Comparison of ENCODE assay signal across 8 mouse cellular contexts in the genomic region with DNA sequence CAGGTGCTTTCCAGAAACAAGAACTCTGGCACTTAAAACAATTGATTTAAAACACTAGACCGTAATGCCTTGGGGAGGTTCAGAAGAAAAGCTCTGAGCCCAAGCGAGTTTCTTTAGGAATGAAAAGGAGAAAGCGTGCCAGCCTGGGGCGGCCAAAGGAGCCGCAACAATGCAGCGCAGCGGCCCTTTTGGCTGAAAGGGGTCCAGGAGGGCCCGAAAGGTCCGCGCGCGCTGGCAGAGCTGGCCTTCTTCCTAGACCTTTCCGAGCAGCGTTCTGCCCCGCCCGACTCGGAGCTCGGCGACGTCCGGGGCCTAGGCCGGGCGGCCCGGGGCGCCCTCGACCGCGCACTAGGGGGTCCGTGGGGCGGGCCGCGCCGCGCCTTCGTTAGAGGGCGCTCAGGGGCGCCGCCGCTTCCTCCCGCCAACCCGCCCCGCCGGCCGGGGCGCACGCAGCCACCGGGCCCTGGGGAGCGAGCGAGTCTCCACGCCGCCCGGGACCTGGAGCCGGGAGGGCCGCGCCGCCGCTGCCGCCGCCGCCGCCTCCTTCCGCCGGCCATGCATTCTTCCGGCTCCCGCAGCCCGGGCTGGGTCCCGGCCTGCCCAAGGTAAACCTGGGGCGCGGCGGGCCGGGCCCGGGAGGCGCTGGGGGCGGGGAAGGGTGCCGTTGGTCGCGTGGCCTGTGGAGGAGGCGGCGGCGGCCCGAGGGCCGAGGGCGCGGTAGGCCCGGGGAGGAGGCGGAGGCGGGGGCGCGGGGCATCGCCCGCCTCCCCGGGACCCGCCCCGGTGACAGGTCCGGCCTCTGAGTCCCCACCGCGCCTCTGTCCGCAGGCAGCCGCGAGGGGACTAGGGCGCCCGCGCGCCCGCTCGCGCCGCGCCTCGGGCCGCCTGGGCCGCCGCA. TPM values are rescaled to one million over a fixed set of nuclear protein-coding genes. Genes with fewer than 3 reads are reported as not detected.
DNase-seq lines count a peak whose midpoint lies in the region; ATAC-seq and TF ChIP-seq lines count a peak whose summit lies in the region.

A gene (plus strand): TSS at position 234 of the 898 bp plus-strand sequence.

- no peaks in the 10 kb centered on the region for H3K9me3 ChIP-seq in limb, embryonic 11.5 days (ENCODE audit: control insufficient read depth, low read length)
- no peaks in the 10 kb centered on the region for H3K9me3 ChIP-seq in midbrain, embryonic 12.5 days

- no peak; the same call in 1 of the 2 replicates for TF ChIP-seq POLR2A in small intestine, adult 2 months (IDR thresholded peaks at IDR 0.05; ENCODE audit: low read depth, low read length)

- no peaks in the 10 kb centered on the region for H3K27me3 ChIP-seq in limb, embryonic 11.5 days (ENCODE audit: control insufficient read depth, insufficient read depth, low read length)
- no peaks in the 10 kb centered on the region for H3K27me3 ChIP-seq in midbrain, embryonic 12.5 days
- no peaks in the 10 kb centered on the region for H3K27me3 ChIP-seq in small intestine, adult 2 months (ENCODE audit: control insufficient read depth, insufficient read depth, low read length)

- TF ChIP-seq CTCF in small intestine, adult 2 months (IDR thresholded peaks at IDR 0.05; ENCODE audit: extremely low read depth, insufficient read length, insufficient replicate concordance, low read depth, low read length), result no peak

- ATAC-seq in limb, embryonic 11.5 days (ENCODE audit: insufficient number of reproducible peaks, low FRiP score, low TSS enrichment, low read depth), result peak; percentile 84
- ATAC-seq in midbrain, embryonic 12.5 days (ENCODE audit: low FRiP score, low read depth), result peak; percentile 86

- peak; percentile 82 for DNase-seq in adrenal gland, adult 8-10 months
- DNase-seq in embryo, embryonic 9.5 days (ENCODE audit: extremely low spot score), result peak; percentile 75
- DNase-seq in heart, adult 11 months, result peak; percentile 99
- DNase-seq in kidney, adult 11 months, result peak; percentile 87
- peak; percentile 79 for DNase-seq in limb, embryonic 11.5 days (ENCODE audit: low spot score)
- no peak for DNase-seq in c-Kit-positive CD71-positive TER-119-positive erythroid progenitor cells, embryonic 14.5 days (ENCODE audit: low spot score)

- H3K9ac ChIP-seq in limb, embryonic 11.5 days (ENCODE audit: low read length), result peak within 1 kb of the TSS; percentile 94
- H3K9ac ChIP-seq in midbrain, embryonic 12.5 days (replicated peaks), result peak within 1 kb of the TSS; percentile 96

- H3K4me1 ChIP-seq in limb, embryonic 11.5 days (ENCODE audit: control insufficient read depth, insufficient read depth, low read length), result peaks cover 8% of the 10 kb centered on the region
- H3K4me1 ChIP-seq in midbrain, embryonic 12.5 days, result peaks cover 31% of the 10 kb centered on the region
- peaks cover 6% of the 10 kb centered on the region; the same call in 1 of the 2 replicates for H3K4me1 ChIP-seq in small intestine, adult 2 months (ENCODE audit: control insufficient read depth, insufficient read depth, insufficient read length, low read length)

- H3K36me3 ChIP-seq in limb, embryonic 11.5 days (ENCODE audit: control insufficient read depth, insufficient read depth, low read length), result no peaks in the 10 kb centered on the region; the same call in 1 of the 2 replicates
- H3K36me3 ChIP-seq in midbrain, embryonic 12.5 days, result peaks cover 5% of the 10 kb centered on the region; the same call in 1 of the 2 replicates
- peaks cover 14% of the 10 kb centered on the region for H3K36me3 ChIP-seq in small intestine, adult 2 months (ENCODE audit: control insufficient read depth, insufficient read depth, low read length)

- peak within 1 kb of the TSS; percentile 92 for H3K27ac ChIP-seq in limb, embryonic 11.5 days (replicated peaks; ENCODE audit: low read depth, low read length)
- peak within 1 kb of the TSS; percentile 94 for H3K27ac ChIP-seq in midbrain, embryonic 12.5 days (replicated peaks)
- H3K27ac ChIP-seq in small intestine, adult 2 months (ENCODE audit: insufficient read depth, low read depth, low read length), result peak within 1 kb of the TSS; percentile 87

- peak within 1 kb of the TSS; percentile 89 for H3K4me3 ChIP-seq in limb, embryonic 11.5 days (ENCODE audit: low read depth, low read length)
- peak within 1 kb of the TSS; percentile 94 for H3K4me3 ChIP-seq in midbrain, embryonic 12.5 days
- peak within 1 kb of the TSS; percentile 92 for H3K4me3 ChIP-seq in small intestine, adult 2 months (ENCODE audit: low read depth, low read length)

- peak within 1 kb of the TSS; percentile 80 for H3K4me2 ChIP-seq in limb, embryonic 11.5 days (ENCODE audit: low read depth, severe bottlenecking)
- H3K4me2 ChIP-seq in midbrain, embryonic 12.5 days (replicated peaks), result peak within 1 kb of the TSS; percentile 78

- WGBS in limb, embryonic 11.5 days, result under 1% methylated on average over 72 of the region's 113 CpGs
- under 1% methylated on average over 55 of the region's 113 CpGs for WGBS in midbrain, embryonic 12.5 days
- WGBS in small intestine, adult 2 months, result under 1% methylated on average over 73 of the region's 113 CpGs

RNA-seq across cellular contexts. Expression of the gene that starts here (rescaled TPM):
- 100 to 1,000 TPM in 2 of 4 experiments, 10 to 100 TPM in 2; 76.6 to 114 (median 95.5) TPM for total RNA-seq in adrenal gland, adult 8-10 months (2022)
- polyA plus RNA-seq in limb, embryonic 11.5 days (2014; fragmentation: Nextera tagmentation; extraction: Ambion mirVana), result 44.1 and 45.7 TPM in 2 replicates
- polyA plus RNA-seq in midbrain, embryonic 12.5 days (2016; fragmentation: Nextera tagmentation; extraction: Ambion mirVana), result 37.7 and 37.9 TPM in 2 replicates
- polyA plus RNA-seq in small intestine, adult 2 months (2012; rRNA removed), result 17.5 and 20.1 TPM in 2 replicates
